ENCODE assay signal across 14 mouse cellular contexts in genomic region chr15:94417216-94418155, GRCm38 (mm10). TPM values are rescaled to one million over a fixed set of nuclear protein-coding genes. Genes with fewer than 3 reads are reported as not detected.
"Had no signal": no experiment of that assay in that cellular context is flagged by ENCODE, and none has a peak within 500 bp of the region (broad histone marks: within the 10 kb centered on the region; RNA-seq: fewer than 3 reads in every experiment).

No protein-coding gene starts in this region.

- ATAC-seq: intestine, postnatal 0 days; midbrain, embryonic 15.5 days had no signal

- H3K36me3 ChIP-seq: limb, embryonic 13.5 days; liver, embryonic 15.5 days; lung, embryonic 15.5 days; midbrain, embryonic 15.5 days had no signal

- H3K4me3 ChIP-seq: limb, embryonic 13.5 days; liver, embryonic 15.5 days; lung, embryonic 15.5 days; megakaryocyte, embryonic 14.5 days; midbrain, embryonic 15.5 days had no signal

- H3K9me3 ChIP-seq: limb, embryonic 13.5 days; liver, embryonic 15.5 days; lung, embryonic 15.5 days; megakaryocyte, embryonic 14.5 days; midbrain, embryonic 15.5 days had no signal

- H3K4me1 ChIP-seq: liver, embryonic 15.5 days; megakaryocyte, embryonic 14.5 days had no signal

- H3K27ac ChIP-seq: limb, embryonic 13.5 days; liver, embryonic 15.5 days; lung, embryonic 15.5 days; midbrain, embryonic 15.5 days; stomach, postnatal 0 days had no signal

- H3K4me2 ChIP-seq: limb, embryonic 13.5 days; liver, embryonic 15.5 days; lung, embryonic 15.5 days; midbrain, embryonic 11.5 days; midbrain, embryonic 15.5 days had no signal

- DNase-seq: kidney, adult 8-10 months; kidney, postnatal 36 days; layer of hippocampus, adult 9-11 months; layer of hippocampus, postnatal 36 days; right cerebral cortex, postnatal 14 days had no signal

- H3K9ac ChIP-seq: limb, embryonic 13.5 days; liver, embryonic 15.5 days; lung, embryonic 15.5 days; midbrain, embryonic 15.5 days had no signal

- H3K27me3 ChIP-seq: limb, embryonic 13.5 days; liver, embryonic 15.5 days; lung, embryonic 15.5 days; midbrain, embryonic 15.5 days had no signal

RNA-seq across cellular contexts. Expression of gene Adamts20, which starts 47.7 kb away (rescaled TPM):
- total RNA-seq: liver, adult 2 months had no signal
- polyA plus RNA-seq: liver, adult 2 months had no signal
